Mouse (Mus musculus) kidney, postnatal 0 days (tissue): Measurements from ENCODE around the gene Fbxo11. TPM values are rescaled to one million over a fixed set of nuclear protein-coding genes. Genes with fewer than 3 reads are reported as not detected.
"Not testable (repeated sequence)": the region's sequence is repeated elsewhere in the genome, so short reads cannot be mapped to it uniquely, and the experiment has no call there.

ENCODE experiments used
- ATAC-seq: fragments of 200-750 bp; cut with Nextera tagmentation; replicated peaks from 2 replicates; pipeline ENCODE4 v1.8.0; 2017; ENCODE audit warnings: low read depth, moderate number of reproducible peaks, moderate TSS enrichment, moderate library complexity; ENCODE audit not compliant: low FRiP score
- DNase-seq: peaks from one replicate; pipeline ENCODE4 v3.0.0-alpha.2; 2016; ENCODE audit warnings: low spot score
- H3K27ac ChIP-seq: fragments of 300-500 bp; sonication (generic); 2 replicates; pipeline ENCODE4 v1.5.1; 2014; ENCODE audit warnings: mild to moderate bottlenecking
- H3K27me3 ChIP-seq: fragments of 300-500 bp; sonication (generic); 2 replicates; pipeline ENCODE4 v1.6.1; 2014; ENCODE audit warnings: low read length, mixed read lengths; ENCODE audit not compliant: insufficient read depth
- H3K36me3 ChIP-seq: fragments of 300-500 bp; sonication (generic); 2 replicates; pipeline ENCODE4 v1.6.1; 2014; ENCODE audit warnings: low read length, mixed read lengths; ENCODE audit not compliant: insufficient read depth
- H3K4me1 ChIP-seq: fragments of 300-500 bp; sonication (generic); replicated peaks from 2 replicates; pipeline ENCODE4 v1.6.1; 2014; ENCODE audit warnings: antibody characterized with exemption, low read length, mixed read lengths; ENCODE audit not compliant: insufficient read depth
- H3K4me2 ChIP-seq: fragments of 300-500 bp; sonication (generic); 2 replicates; pipeline ENCODE4 v1.6.1; 2014; ENCODE audit warnings: mild to moderate bottlenecking, low read length, moderate library complexity, mixed read lengths
- H3K4me3 ChIP-seq: fragments of 300-500 bp; sonication (generic); replicated peaks from 2 replicates; pipeline ENCODE4 v1.5.1; 2014; ENCODE audit warnings: low read depth, low read length
- H3K9ac ChIP-seq: fragments of 300-500 bp; sonication (generic); 2 replicates; pipeline ENCODE4 v1.6.1; 2014; ENCODE audit warnings: low read depth, low read length
- H3K9me3 ChIP-seq: fragments of 300-500 bp; sonication (generic); replicated peaks from 2 replicates; pipeline ENCODE4 v1.6.1; 2016; ENCODE audit warnings: low read length, inconsistent platforms, mixed read lengths
- CTCF ChIP-seq: IDR thresholded peaks from 2 replicates; pipeline ENCODE4 v1.5.1; 2016; ENCODE audit warnings: antibody characterized with exemption, low read depth, mild to moderate bottlenecking, moderate library complexity
- WGBS: fragments of 180-500 bp; shearing (Covaris S2); extraction: QIAGEN DNeasy Blood & Tissue Kit; methylation state at CpG from one replicate; pipeline ENCODE4 v1.1.7; 2014; 5-methylcytosine and 5-hydroxymethylcytosine counted together
- polyA plus RNA-seq: library from polyadenylated mRNA; unstranded; fragments of >200 nt; fragmentation: Nextera tagmentation; extraction: Ambion mirVana; gene quantifications from 2 replicates; pipeline ENCODE4 v1.2.1, GENCODE M21; 2015

The Fbxo11 gene
- polyA plus RNA-seq, 1 experiment from 2014 or later: 16.2 TPM

GRCm38 (mm10) chr17:87968483-87968926 is 96.6 kb downstream of the Fbxo11 start:
- 35% methylated on average over 6 of the region's 8 CpGs for WGBS
- not testable (repeated sequence) for H3K9ac ChIP-seq, DNase-seq, H3K36me3 ChIP-seq, H3K4me2 ChIP-seq, H3K27ac ChIP-seq, H3K4me1 ChIP-seq, H3K4me3 ChIP-seq, H3K9me3 ChIP-seq, H3K27me3 ChIP-seq
- TF ChIP-seq CTCF: peak; percentile 44; the same call in 1 of the 2 replicates
- ATAC-seq: peak; percentile 71; the same call in 1 of the 2 replicates

DNA sequence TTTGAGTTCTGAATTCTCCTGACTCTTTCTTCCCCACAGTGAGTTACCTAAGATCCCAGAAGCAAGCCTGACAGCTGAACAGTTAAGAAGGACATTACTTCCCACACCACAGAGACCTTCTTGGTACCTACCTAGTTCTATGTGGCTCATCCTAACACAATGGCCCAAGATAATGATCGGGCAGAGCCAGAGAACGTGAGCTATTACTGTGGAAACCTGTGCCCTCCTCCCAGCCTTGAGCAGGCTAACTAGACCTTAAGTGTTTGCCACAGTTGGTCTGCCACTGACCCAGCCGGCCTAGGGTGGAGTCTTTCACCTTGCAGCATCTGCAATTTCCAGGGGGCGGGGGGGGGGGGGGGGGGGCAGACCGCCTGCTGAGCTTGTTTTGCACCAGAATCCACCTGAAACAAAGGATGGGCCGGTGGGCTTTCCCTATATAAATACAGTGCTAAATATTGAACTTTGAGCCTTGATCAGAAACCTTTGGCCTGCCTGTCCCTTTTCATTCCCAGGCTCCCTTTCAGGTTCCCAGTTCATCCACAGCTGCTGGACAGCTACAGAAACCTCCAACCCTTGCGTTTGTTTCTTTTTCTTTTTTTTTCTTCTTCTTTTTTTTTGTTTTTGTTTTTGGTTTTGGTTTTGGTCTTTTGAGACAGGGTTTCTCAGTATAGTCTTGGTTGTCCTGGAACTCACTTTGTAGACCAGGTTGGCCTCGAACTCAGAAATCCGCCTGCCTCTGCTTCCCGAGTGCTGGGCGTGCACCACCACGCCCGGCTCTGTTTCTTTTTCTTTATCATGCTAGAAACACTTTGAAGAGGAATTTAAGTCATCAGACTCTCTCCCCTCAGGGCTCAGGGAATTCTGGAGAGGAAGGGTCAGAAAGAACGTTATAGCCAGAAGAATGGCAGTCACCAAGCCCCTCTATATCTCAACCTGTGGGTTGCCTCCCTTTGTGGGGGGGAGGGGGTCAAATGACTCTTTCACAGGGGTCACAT is 101.7 kb downstream of the Fbxo11 start:
- no peak overlapping the region for H3K4me3 ChIP-seq
- DNase-seq (no peak), ATAC-seq (no peak)
- H3K4me2 ChIP-seq: no peak overlapping the region
- no peak for TF ChIP-seq CTCF
- 90% methylated on average over 14 of the region's 14 CpGs for WGBS
- no peaks in the 10 kb centered on the region for H3K27me3 ChIP-seq
- H3K27ac ChIP-seq: no peak overlapping the region
- H3K4me1 ChIP-seq: no peaks in the 10 kb centered on the region
- H3K9me3 ChIP-seq: no peaks in the 10 kb centered on the region
- no peak overlapping the region for H3K9ac ChIP-seq
- H3K36me3 ChIP-seq: no peaks in the 10 kb centered on the region

- not testable (repeated sequence) for H3K4me3 ChIP-seq, ATAC-seq, H3K27ac ChIP-seq, H3K9me3 ChIP-seq, DNase-seq, H3K9ac ChIP-seq, H3K4me1 ChIP-seq, H3K36me3 ChIP-seq, H3K4me2 ChIP-seq, H3K27me3 ChIP-seq
- 58% methylated on average over 5 of the region's 5 CpGs for WGBS
Observed at GRCm38 (mm10) chr17:87959931-87960330, 105.2 kb downstream of the Fbxo11 start.

DNA sequence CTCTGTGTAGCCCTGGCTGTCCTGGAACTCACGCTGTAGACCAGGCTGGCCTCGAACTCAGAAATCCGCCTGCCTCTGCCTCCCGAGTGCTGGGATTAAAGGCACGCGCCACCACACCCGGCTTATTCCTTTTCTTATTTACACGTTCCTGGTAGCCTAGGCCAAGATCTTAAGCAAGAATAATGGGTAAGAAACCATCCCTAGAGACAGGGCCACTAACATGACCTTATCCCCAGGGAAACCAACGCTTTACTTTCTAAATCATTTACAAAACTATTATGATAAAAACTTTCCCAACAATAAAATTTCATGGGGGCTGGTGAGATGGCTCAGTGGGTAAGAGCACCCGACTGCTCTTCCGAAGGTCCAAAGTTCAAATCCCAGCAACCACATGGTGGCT is 105.7 kb downstream of the Fbxo11 start:
- not testable (repeated sequence) for DNase-seq, H3K4me3 ChIP-seq, H3K9me3 ChIP-seq, H3K4me1 ChIP-seq, H3K9ac ChIP-seq, H3K4me2 ChIP-seq, H3K27me3 ChIP-seq, H3K27ac ChIP-seq, H3K36me3 ChIP-seq, ATAC-seq
- WGBS: 88% methylated on average over 11 of the region's 11 CpGs

GRCm38 (mm10) chr17:87958283-87958682 is 106.8 kb downstream of the Fbxo11 start:
- ATAC-seq: no peak
- Histone ChIP-seq H3K27ac (no peak overlapping the region), H3K36me3 (no peaks in the 10 kb centered on the region), H3K9me3 (no peaks in the 10 kb centered on the region), H3K4me3 (no peak overlapping the region), H3K4me2 (no peak overlapping the region), H3K9ac (no peak overlapping the region), H3K4me1 (no peaks in the 10 kb centered on the region), H3K27me3 (no peaks in the 10 kb centered on the region)
- TF ChIP-seq CTCF: peak; percentile 40; the same call in 1 of the 2 replicates
- WGBS: 69% methylated on average over 8 of the region's 8 CpGs
- DNase-seq: no peak

GRCm38 (mm10) chr17:87957096-87957840 is 107.8 kb downstream of the Fbxo11 start:
- no peaks in the 10 kb centered on the region for H3K4me1 ChIP-seq
- ATAC-seq (peak; percentile 69; the same call in 1 of the 2 replicates), DNase-seq (peak; percentile 26)
- H3K27me3 ChIP-seq: no peaks in the 10 kb centered on the region
- no peaks in the 10 kb centered on the region for H3K36me3 ChIP-seq
- no peaks in the 10 kb centered on the region for H3K9me3 ChIP-seq
- TF ChIP-seq CTCF: no peak
- peak overlapping the region; percentile 47; the same call in 1 of the 2 replicates for H3K27ac ChIP-seq
- H3K9ac ChIP-seq: no peak overlapping the region
- H3K4me2 ChIP-seq: no peak overlapping the region
- no peak overlapping the region for H3K4me3 ChIP-seq
- 39% methylated on average over 12 of the region's 12 CpGs for WGBS

DNA sequence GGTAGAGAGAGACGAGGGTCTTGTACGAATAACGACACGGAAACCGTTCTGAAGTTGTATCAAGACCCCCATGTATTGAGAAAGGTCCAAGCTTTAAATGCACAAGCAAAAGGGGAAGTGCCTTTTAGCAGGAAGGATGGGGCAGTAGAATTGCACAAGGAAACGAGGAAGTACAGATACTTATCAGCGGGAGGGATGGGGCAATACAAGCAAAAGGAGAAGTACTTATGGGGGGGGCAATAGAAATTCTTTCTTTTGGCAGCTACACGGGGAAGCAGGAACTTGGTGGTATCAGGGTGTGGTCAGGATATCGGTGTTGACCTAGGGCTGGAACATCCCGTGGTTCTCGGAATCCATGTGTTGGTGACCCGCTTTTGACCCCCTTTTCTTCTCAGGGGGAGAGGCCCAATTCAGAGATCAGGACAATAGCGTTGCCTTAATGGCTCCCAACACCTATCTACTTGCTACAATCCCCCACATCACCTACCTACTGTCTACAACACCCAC is 110.4 kb downstream of the Fbxo11 start:
- H3K4me1 ChIP-seq, H3K27ac ChIP-seq, H3K36me3 ChIP-seq, H3K9ac ChIP-seq, H3K4me3 ChIP-seq, H3K27me3 ChIP-seq, DNase-seq, ATAC-seq, H3K4me2 ChIP-seq, H3K9me3 ChIP-seq: not testable (repeated sequence)
- 92% methylated on average over 13 of the region's 13 CpGs for WGBS
